Mouse (Mus musculus): ENCODE results near the gene Adgrf1. TPM values are rescaled to one million over a fixed set of nuclear protein-coding genes. Genes with fewer than 3 reads are reported as not detected.

The Adgrf1 gene
- total and polyA plus RNA-seq, 2 experiments from 2014 or later, result not detected

DNA sequence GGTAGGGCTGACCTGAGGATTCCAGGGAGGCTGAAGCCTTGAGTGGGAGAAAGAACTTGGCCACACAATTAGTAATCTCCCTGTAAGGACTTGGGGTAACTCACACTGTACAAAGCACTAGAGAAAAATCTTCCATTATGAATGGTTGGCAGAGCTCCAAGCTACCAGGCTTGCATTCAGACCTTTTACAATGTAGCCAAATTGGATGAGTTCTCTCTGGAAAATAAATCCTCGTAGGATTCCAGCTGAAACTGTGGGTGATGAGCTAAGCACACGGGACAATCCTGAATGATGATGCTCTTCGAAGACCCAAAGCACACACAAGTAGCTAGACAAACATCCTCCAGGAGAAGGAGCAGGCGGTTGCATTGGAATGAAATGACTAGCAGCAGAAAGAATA lies 7.1 kb downstream of the Adgrf1 start:
- H3K27me3 ChIP-seq (ENCODE audit: insufficient read depth, low read length), result no peaks in the 10 kb centered on the region
- no peak overlapping the region for H3K27ac ChIP-seq (ENCODE audit: low read depth, low read length)
- H3K4me3 ChIP-seq (ENCODE audit: low read depth, low read length), result no peak overlapping the region
- ATAC-seq (ENCODE audit: low FRiP score), result no peak
- no peak overlapping the region for H3K9ac ChIP-seq (replicated peaks; ENCODE audit: low read length, poor library complexity, severe bottlenecking)
- no peaks in the 10 kb centered on the region for H3K4me1 ChIP-seq (ENCODE audit: insufficient read depth, low read length)
- 50% methylated on average over 4 of the region's 4 CpGs for WGBS
- H3K36me3 ChIP-seq (ENCODE audit: insufficient read depth, low read length), result no peaks in the 10 kb centered on the region
- no peaks in the 10 kb centered on the region for H3K9me3 ChIP-seq (ENCODE audit: low read length)
- H3K4me2 ChIP-seq (ENCODE audit: low read depth, low read length, poor library complexity, severe bottlenecking), result no peak overlapping the region
- TF ChIP-seq CTCF (IDR thresholded peaks at IDR 0.05), result no peak
- peak; percentile 73 for DNase-seq (ENCODE audit: low spot score)

DNA sequence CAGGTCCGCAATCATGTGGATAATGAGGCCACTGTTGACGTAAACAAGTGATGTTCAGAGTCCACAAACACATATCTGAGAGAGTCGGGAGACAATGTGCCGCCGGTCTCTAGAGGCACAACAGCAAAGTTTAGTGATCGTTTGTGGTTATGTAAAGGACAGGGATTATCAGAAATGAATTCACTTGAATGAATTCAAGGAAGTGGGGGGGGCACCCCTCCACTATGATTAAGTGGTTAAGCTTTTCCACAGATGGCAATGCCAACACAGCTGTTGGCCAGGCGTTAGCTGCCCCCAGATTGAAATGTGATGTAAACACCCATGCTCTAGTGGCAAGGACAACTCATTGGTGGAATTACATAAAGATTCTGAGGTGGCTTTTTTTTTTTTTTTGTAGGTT lies 9.5 kb downstream of the Adgrf1 start:
- no peaks in the 10 kb centered on the region for H3K36me3 ChIP-seq (ENCODE audit: insufficient read depth, low read length)

DNA sequence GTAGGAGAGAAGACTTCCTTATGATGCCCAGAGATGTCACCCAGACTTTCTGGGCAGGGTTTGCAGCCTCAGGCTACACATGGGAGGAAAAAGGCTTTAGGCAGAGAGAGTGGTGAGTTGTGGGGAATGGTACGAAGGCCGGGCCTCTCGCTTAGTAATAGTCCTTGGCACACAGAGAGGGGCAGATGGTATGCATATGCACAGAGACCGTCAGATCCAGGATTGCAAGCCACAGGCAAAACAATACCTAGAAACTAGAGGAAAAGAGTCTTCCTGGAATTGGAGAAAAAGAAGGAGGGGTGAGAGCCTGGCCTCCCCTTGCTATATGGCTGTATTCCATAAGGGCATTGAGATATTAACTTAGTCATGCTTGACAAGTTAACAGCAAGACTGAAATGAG lies 12.2 kb downstream of the Adgrf1 start:
- Histone ChIP-seq H3K4me3 (ENCODE audit: low read depth, low read length) (no peak overlapping the region), H3K9ac (replicated peaks; ENCODE audit: low read length, poor library complexity, severe bottlenecking) (no peak overlapping the region), H3K4me1 (ENCODE audit: insufficient read depth, low read length) (no peaks in the 10 kb centered on the region), H3K4me2 (ENCODE audit: low read depth, low read length, poor library complexity, severe bottlenecking) (no peak overlapping the region), H3K36me3 (ENCODE audit: insufficient read depth, low read length) (no peaks in the 10 kb centered on the region), H3K27me3 (ENCODE audit: insufficient read depth, low read length) (no peaks in the 10 kb centered on the region), H3K27ac (ENCODE audit: low read depth, low read length) (no peak overlapping the region), H3K9me3 (ENCODE audit: low read length) (no peaks in the 10 kb centered on the region)
- DNase-seq (ENCODE audit: low spot score), result peak; percentile 5
- TF ChIP-seq CTCF (IDR thresholded peaks at IDR 0.05), result no peak
- 87% methylated on average over 4 of the region's 4 CpGs for WGBS
- ATAC-seq (ENCODE audit: low FRiP score), result no peak

More for the DNA sequence above, 9.5 kb downstream of the Adgrf1 start:
- DNase-seq (ENCODE audit: low spot score) (no peak), ATAC-seq (ENCODE audit: low FRiP score) (no peak)
- Histone ChIP-seq H3K27me3 (ENCODE audit: insufficient read depth, low read length) (no peaks in the 10 kb centered on the region), H3K9ac (replicated peaks; ENCODE audit: low read length, poor library complexity, severe bottlenecking) (no peak overlapping the region), H3K27ac (ENCODE audit: low read depth, low read length) (no peak overlapping the region), H3K4me3 (ENCODE audit: low read depth, low read length) (no peak overlapping the region), H3K4me2 (ENCODE audit: low read depth, low read length, poor library complexity, severe bottlenecking) (no peak overlapping the region), H3K4me1 (ENCODE audit: insufficient read depth, low read length) (no peaks in the 10 kb centered on the region), H3K9me3 (ENCODE audit: low read length) (no peaks in the 10 kb centered on the region)
- WGBS, result 83% methylated on average over 7 of the region's 7 CpGs
- no peak for TF ChIP-seq CTCF (IDR thresholded peaks at IDR 0.05)

DNA sequence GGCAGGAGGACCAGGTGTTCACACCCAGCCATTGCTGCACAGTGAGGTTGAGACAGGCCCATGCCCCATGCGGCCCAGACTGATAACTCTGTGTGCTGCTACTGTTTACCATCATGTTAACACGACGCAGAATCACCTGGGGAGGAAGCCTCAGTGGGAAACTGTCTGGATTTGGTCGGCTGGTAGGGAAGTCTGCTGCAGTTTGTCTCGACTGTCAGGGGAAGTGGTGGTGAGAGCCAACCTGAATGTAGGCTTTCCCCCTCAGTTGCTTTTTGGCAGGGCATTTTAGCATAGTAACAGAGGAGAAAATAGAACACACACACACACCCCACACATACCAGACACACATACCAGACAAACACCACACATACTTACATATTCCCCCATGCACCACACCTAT lies 12.7 kb downstream of the Adgrf1 start:
- DNase-seq (ENCODE audit: low spot score), result no peak
- Histone ChIP-seq H3K9ac (replicated peaks; ENCODE audit: low read length, poor library complexity, severe bottlenecking) (no peak overlapping the region), H3K27ac (ENCODE audit: low read depth, low read length) (no peak overlapping the region), H3K27me3 (ENCODE audit: insufficient read depth, low read length) (no peaks in the 10 kb centered on the region), H3K9me3 (ENCODE audit: low read length) (no peaks in the 10 kb centered on the region), H3K4me2 (ENCODE audit: low read depth, low read length, poor library complexity, severe bottlenecking) (no peak overlapping the region), H3K4me1 (ENCODE audit: insufficient read depth, low read length) (no peaks in the 10 kb centered on the region), H3K36me3 (ENCODE audit: insufficient read depth, low read length) (no peaks in the 10 kb centered on the region), H3K4me3 (ENCODE audit: low read depth, low read length) (no peak overlapping the region)
- ATAC-seq (ENCODE audit: low FRiP score), result no peak
- WGBS, result 67% methylated on average over 5 of the region's 5 CpGs
- no peak for TF ChIP-seq CTCF (IDR thresholded peaks at IDR 0.05)

DNA sequence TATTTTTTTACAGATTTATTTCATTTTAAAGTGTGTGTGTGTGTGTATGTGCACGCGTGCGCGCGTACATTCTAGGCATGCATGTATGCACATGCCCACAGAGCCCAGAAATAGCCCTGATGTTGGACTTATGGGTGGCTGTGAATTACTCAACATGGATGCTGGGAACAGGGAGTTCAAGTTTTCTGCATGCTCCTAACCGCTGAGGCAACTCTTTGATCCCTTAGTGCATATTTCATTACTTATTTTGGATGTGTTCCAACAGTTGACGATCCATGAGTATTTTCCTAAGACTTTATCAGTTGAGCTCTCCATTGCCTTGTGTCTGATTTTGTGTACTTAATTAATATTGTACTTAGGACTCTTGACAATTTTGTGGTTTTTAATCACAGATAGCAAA lies 29.4 kb downstream of the Adgrf1 start:
- Histone ChIP-seq H3K4me1 (ENCODE audit: insufficient read depth, low read length) (no peaks in the 10 kb centered on the region), H3K4me2 (ENCODE audit: low read depth, low read length, poor library complexity, severe bottlenecking) (no peak overlapping the region), H3K27ac (ENCODE audit: low read depth, low read length) (no peak overlapping the region), H3K9ac (replicated peaks; ENCODE audit: low read length, poor library complexity, severe bottlenecking) (no peak overlapping the region), H3K9me3 (ENCODE audit: low read length) (no peaks in the 10 kb centered on the region), H3K36me3 (ENCODE audit: insufficient read depth, low read length) (no peaks in the 10 kb centered on the region), H3K27me3 (ENCODE audit: insufficient read depth, low read length) (no peaks in the 10 kb centered on the region), H3K4me3 (ENCODE audit: low read depth, low read length) (no peak overlapping the region)
- TF ChIP-seq CTCF (IDR thresholded peaks at IDR 0.05), result no peak
- DNase-seq (ENCODE audit: low spot score) (no peak), ATAC-seq (ENCODE audit: low FRiP score) (no peak)
- 89% methylated on average over 7 of the region's 7 CpGs for WGBS

DNA sequence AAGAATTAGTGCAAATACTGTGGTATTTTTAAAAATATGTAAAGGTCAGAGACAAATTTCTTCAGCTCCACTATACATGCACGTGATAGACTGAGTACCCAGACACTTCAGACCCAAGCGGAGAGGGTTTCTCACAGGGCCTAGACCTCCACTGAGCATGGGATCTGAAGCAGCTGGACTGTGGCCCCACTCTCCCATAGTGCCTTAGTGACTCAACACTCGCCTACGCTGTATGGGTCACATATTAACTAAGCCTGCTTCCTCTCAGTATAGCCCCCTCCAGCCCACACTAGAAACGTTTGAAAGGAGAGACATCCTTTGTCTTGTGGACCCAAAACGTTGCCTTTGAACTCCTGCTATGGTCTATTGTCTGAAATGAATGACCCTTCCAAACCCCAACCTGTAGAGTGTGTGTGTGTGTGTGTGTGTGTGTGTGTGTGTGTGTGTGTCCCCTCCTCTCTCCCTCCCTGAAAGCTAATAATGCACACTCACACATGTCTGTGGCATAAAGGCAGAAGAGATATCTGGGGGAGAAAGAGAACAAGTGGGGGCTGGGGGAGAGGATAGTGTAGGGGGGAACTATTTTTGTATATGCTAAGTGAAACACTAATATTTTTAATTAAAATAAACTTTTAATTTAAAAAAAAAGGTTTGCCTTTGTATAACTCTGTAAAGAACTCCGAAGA lies 56.0 kb downstream of the Adgrf1 start:
- Histone ChIP-seq H3K36me3 (ENCODE audit: insufficient read depth, low read length) (no peaks in the 10 kb centered on the region), H3K4me1 (ENCODE audit: insufficient read depth, low read length) (no peaks in the 10 kb centered on the region), H3K27me3 (ENCODE audit: insufficient read depth, low read length) (no peaks in the 10 kb centered on the region), H3K27ac (ENCODE audit: low read depth, low read length) (no peak overlapping the region), H3K4me3 (ENCODE audit: low read depth, low read length) (no peak overlapping the region), H3K9ac (replicated peaks; ENCODE audit: low read length, poor library complexity, severe bottlenecking) (no peak overlapping the region), H3K4me2 (ENCODE audit: low read depth, low read length, poor library complexity, severe bottlenecking) (peak overlapping the region; percentile 66; the same call in 1 of the 2 replicates), H3K9me3 (ENCODE audit: low read length) (0 out of 2 replicates have a peak, but pooled peaks cover 4% of the 10 kb centered on the region)
- DNase-seq (ENCODE audit: low spot score) (no peak), ATAC-seq (ENCODE audit: low FRiP score) (0 out of 2 replicates have a peak, but pooled peaks have one; percentile 24)
- no peak for TF ChIP-seq CTCF (IDR thresholded peaks at IDR 0.05)
- WGBS, result 41% methylated on average over 7 of the region's 7 CpGs
